Mouse (Mus musculus): ENCODE results near the gene Gfy.
A peak's percentile ranks its signal among the peaks of the same experiment; 100 is the strongest.
"Not testable (repeated sequence)": the region's sequence is repeated elsewhere in the genome, so short reads cannot be mapped to it uniquely, and the experiment has no call there.

Gene Gfy

DNA sequence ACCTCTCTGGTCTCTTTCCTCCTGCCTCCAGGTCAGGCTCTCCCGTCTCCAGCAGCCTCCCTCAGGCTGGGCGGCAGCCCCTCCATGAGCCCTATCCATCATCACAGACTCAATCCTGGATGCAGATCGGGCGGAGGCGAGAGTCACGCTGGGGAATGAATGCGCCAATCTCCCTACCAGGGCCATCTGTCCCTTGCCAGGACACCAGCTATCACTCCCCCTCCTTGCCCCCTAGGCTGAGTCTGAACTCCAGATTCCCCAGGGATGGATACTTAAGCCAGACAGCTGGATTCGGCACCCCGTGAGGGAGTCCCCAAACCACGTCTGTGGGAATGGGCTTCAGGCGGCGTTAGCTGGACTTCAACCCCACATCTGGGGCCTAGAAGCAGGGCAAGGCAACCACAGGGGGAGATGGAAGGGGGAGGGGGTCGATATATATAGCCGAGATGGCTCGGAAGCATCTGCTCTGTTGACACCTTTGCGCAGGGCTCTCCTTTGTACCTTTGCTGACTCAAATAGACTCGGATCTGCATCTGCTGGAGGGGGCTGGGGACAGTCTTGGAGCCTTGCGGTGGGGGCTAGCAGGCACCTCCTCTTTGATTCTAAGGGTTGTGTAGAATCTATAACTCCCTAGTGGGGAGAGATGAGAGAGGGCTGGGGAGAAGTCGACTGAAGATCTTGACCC, 11.5 kb downstream of the Gfy start:
- no peak for DNase-seq (ENCODE audit: low read depth)

DNA sequence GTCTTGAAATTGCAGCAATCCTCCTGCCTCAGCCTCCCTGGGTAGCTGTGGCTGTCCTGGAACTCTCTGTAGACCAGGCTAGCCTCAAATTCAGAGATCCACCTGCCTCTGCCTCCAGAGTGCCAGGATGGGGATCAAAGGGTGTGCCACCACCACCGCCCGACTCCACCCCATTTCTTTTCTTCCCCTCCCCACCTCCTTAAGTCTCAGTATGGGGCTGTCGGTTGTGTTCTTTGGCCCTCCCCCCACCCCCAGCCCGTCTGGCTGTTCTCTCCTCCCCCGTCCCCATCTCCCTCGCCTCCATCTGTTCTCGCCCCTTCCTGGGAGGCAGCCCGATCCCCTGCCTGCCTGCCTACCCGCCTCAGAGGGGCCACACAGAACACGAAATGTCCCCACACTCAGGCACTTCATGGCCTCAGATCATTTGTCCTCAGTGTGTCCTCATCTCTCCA, 12.4 kb downstream of the Gfy start:
- DNase-seq (ENCODE audit: low read depth) = no peak

DNA sequence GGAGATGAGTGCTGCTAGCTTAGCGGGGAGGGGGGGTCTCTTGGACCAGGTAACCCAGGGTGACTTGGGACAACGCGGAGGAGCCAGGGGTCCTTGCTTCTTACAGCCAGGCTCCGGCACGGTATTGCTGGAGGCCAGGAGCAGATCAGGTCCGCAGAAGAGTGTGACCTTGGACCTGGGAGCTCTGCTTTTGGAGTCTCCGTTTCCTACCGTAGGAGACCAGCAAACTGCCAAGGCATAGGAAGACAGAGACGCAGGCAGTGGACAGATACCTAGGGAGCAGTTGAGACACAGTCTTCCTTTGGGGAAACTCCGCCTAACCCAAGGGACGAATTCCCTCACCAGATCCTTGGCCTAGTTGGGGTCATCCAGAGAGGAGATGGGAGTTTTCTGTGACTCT, 13.7 kb downstream of the Gfy start:
- no peak for DNase-seq (ENCODE audit: low read depth)

DNA sequence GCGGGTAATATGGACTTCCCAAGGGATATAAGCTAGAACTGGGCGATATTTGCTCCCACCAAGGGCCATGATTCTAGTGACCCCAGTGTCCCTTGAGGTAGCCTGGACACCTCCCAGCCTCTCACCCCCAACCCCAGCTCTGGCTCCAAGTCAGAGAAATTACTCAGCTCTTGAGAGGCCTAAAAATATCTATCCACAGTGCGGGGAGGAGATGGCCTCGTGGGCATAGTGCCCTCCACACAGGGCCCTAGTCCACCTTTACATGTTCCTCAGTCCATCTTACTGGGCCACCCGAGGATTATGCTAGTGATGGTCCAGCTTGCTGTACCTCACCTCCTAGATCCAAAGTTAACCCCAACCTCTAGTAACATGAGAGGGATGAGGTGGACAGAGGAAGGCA, 14.5 kb downstream of the Gfy start:
- DNase-seq (ENCODE audit: low read depth) = no peak

DNA sequence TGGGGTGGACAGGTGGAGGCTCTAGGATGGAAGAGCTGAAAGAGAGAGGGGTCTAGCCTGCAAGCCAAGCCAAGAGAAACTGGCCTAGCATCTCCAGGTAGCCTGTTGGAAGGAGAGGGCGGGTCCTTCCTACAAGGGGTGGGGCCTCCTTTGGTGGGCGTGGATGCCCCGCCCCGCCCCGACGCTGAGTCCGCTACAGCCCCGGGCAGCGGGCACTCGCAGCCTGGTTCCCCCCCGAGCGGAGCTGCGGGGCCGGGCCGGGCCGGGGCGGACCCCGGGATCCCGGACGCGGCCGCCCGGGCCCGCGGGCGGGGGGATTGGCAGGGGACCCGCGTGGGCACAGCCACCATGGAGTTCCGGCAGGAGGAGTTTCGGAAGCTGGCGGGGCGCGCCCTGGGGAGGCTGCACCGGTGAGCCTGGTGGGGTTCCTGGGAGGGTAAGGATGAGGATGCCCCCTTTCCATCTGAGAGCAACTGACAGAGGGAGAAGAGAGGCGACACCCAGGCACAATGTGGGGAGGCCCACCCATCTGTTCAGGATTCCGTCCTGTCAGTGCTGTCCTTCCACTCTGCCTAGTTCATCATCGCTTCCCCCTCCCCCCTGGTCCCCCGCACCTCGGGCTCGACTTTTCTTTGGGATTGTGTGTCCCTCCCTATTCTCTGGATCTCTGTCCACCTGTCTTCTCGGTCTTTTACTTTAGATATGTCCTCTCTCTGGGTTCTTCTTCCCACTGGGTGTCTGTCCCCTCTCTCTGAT, 15.5 kb downstream of the Gfy start, which contains the start of gene Slc17a7:
Gene Slc17a7, plus strand, starts transcription at position 215 of the 756 bp plus-strand sequence.
- no peak for DNase-seq (ENCODE audit: low read depth)

DNA sequence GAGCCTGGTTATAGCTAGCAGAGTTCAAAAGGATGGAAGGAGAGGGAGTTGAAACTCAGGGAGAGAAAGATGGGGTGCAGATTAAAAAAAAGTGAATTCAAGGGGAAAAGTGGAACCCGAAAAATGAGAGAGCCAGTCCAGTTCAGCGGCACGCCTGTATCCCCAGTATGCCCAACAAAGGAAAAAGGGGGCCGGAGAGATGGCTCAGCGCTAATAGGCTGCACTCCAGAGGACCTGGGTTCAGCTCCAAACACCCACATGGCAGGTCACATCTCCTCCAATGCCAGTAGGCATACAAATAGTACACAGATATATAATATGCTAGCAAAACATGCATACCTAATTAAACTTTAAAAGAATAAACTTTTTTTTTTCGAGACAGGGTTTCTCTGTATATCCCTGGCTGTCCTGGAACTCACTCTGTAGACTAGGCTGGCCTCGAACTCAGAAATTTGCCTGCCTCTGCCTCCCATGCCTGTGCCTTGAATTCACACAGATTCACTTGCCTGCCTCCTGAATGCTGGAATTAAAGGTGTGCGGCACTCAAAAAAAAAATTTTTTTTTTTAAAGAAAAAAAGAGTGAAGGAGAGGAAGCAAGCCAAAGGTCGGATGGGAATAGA, 16.3 kb downstream of the Gfy start:
- no peak for DNase-seq (ENCODE audit: low read depth)

DNA sequence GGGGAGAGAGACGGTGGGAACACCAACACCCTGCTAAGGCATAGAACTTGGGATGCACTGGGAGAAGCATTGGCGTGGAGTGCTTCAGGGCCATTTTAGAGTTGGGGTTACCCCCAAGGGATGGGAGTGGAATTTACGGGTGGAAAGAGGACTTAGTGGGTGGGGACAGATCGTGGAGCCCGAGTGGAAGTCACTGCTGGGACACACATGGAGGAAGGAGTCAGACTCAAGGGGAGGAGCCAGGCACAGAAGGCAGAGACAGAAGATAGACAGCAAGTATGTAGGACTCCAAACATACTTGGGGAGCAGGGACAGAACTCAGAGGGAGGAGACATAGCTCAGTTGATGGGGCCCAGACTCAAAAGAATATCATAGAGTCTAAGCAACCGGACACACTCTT, 16.8 kb downstream of the Gfy start:
- DNase-seq (ENCODE audit: low read depth) = no peak

DNA sequence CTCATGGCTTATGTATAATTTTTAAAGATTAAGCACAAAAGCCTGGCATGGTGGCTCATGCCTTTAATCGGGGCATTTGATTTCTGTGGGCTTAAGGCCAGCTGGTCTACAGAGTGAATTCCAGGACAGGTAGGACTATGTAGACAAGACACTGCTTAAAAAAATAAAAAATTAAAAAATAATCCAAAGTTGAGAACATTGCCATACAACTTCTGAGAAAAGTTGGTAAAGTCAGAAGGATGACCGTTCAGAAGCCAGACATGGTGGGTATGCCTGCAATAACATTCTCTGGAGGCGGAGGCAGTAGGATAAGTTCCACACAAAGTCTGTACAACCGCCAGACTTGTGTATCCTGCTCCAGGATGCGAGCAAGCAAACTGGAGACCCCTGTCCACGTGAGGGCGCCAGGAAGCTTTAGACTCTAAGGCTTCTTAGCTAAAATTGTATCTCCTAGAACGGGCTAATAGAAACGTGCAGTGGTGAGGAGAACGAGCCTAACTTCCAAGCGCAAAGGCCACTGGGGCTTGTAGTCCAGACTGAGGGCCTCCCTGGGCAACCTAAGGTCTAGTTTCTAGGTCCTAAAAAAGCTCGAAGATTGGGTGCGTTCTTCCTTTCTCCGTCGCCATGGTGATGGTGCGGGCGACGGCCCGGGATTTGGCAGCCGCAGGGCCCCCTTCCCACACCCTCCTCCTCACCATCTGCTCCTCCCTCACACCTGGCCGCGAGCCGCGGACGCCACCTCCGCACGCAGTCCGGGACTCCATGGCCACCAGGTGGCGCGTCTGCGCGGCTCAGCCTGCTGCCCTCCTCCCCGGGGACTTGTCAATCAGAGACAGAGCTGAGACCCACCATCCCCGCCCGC, 17.5 kb downstream of the Gfy start:
- DNase-seq (ENCODE audit: low read depth) = peak; percentile 78

DNA sequence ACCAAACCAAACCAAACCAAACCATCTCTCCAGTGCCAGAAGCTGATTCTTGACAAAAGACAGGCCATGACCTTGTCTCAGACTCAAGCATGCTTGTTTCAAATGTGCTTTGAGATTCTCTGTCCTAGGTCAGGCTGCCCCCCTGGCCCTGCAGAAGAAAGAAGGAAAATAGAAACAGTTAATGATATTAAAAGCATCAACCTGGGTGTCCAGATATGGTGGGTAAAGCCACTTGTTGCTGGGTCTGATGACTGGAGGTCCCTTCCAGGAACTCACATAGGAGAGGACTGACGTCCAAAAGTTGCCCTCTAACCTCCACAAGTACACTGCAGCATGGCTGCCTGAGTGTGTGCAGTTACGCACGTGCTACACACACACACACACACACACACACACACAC, 18.5 kb downstream of the Gfy start:
- DNase-seq (ENCODE audit: low read depth) = no peak

DNA sequence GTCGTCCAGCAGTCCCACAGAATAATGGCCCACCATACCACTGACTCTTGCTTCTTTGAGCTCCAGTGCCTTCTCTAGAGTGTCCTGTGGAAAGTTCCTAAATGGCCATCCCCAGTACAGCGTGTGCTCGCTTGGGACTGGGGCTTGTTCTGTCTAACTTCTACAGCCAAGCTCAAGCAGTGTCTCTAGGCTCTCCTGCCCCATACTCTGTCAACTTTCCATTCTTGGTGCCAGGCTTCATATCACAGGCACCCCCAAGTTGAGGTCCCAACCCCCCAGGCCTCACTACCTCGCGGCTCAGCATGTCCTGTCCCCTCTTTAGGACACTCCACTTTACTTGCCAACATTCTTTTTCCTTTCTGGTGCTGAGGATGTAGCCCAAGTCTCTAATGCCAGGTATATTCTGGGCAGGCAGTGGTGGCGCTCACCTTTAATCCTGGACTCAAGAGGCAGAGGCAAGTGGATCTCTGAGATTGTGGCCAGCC, 19.0 kb downstream of the Gfy start:
- DNase-seq (ENCODE audit: low read depth) = no peak

DNA sequence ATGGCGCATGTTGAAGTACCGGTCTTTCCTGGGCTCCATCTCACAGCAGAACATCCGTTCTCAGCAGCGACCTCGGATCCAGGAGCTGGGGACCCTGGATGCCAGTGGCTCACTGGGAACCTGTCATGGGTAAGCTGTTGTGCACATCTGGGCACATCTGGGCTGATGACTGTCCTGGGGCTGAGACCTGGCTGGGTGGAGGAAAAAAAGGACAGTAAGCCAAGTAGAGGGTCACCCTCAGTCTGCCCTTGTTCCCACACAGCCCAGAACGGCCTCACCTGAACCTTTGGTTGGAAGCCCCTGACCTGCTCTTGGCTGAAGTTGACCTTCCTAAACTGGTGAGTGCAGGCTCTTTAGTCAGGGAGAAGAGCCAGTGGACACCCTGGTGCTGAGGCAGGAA, 20.4 kb downstream of the Gfy start:
- no peak for DNase-seq (ENCODE audit: low read depth)

DNA sequence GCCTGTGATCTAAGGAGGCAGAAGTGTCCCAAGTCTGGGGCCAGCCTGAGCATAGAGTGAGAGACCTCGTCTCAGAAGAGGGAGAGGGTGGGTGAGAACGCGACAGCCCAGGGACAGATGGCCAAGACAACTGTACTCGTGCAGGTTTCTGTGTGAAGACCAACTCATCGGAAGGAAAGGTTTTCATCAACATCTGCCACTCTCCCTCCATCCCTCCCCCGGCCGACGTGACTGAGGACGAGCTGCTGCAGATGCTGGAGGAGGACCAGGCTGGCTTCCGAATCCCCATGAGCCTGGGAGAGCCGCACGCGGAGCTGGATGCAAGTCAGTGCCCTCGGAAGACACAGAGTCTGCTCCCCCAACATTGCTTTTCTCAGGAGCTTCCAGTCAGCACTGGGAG, 21.9 kb downstream of the Gfy start:
- DNase-seq (ENCODE audit: low read depth) = no peak

DNA sequence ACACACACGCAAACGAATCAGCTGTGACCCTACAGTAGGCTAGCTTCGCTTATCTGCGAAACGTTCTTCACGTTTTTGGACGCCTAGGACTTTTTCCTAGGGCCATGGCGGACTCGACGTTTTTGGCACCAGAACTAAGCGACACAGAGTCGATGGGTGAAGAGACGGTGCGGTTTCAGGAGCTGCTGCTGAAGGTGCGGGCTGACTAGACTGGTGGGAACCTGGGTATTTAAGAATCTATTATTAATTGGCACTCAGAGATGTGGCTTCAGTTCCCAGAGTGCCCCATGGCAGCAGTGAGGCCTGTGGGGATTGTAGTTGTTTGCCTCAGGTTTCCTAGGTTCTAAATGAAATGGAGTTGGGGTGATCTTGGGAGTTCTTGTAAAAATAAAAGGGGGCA, 23.2 kb downstream of the Gfy start:
- DNase-seq (ENCODE audit: low read depth) = no peak

DNA sequence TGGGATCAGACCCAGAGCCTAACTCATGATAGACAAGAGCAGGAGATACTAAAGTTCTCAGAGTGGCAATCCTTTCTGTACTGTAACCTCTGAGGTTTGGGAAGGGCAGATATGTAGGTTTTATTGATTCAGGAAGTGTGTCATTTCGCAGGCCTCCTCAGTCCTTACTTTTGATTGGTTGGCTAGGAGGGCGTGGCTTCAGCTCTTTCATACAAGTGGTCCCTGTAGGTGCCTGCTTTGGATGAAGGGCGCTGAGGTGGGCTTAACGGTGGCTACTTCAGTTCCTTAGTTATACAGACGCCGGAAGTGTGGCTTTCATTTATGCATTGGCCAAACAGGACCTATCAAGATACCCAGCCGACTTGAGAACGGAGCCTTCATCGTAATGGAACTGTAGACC, 23.8 kb downstream of the Gfy start:
- no peak for DNase-seq (ENCODE audit: low read depth)

DNA sequence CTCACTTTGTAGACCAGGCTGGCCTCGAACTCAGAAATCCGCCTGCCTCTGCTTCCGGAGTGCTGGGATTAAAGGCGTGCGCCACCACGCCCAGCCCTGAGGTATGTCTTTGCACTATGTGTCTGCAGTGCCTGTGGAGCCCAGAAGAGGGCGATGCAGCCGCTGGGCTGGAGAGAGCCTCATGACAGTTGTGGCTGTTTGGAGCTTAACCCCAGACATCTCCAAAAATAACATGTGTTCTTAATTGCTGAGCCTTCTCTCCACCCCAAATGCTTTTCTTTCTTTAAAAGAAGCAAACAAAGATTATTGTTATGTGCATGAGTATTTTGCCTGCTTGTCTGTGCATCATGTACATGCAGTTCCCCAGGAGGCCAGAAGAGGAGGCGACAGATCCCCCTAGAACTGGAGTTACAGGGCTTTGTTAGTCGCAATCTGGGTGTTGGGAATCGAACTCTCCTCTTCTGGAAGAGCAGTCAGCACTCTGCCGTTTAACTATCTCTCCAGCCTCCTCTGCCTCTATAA, 24.3 kb downstream of the Gfy start:
- no peak for DNase-seq (ENCODE audit: low read depth)

DNA sequence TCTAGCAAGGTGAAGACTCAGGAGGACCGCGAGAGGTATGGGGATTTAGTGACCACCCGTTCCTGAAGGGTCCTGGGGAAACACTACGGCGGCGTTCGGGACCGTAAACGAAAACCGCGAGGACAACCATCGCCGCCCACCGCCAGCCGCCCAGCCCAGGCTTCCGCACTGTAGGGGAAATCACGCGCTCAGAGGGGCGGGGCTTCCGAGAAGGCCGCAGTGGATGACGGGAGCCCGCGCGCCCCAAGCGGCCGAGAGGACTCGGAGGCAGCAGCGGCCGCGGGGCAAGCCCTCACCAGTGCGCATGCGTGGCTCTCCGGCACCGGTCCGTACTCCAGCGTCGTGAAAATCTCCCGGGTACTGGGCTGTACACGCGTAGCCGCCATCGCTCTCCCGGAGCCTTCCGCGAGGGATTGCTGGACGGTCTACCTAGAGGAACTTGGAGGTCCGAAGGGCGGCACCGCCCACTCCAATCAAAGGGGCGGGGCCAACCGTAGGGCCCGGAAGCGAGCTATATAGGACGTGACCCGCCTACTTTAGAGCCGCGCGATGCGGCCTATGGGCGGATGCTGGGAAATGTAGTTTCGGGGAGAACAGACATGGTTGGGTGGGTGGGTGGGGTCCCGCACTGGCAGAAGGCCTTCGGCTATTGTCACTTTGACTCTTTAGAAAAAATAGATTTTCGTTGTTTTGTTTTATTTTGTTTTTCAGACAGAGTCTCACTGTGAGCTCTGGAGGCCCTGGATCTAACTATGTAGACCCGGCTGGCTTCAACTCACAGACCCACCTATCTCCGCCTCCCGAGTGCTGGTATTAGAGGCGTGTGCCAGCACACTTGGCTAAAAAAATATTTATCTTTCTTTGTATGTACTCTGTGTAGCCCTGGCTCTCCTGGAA, 25.0 kb downstream of the Gfy start, which contains the start of the genes Pih1d1 and Aldh16a1:
Gene Pih1d1, plus strand, starts transcription at position 208 of the 897 bp plus-strand sequence.
Gene Aldh16a1, minus strand, starts transcription at position 489 of the 897 bp plus-strand sequence.
- DNase-seq (ENCODE audit: low read depth) = peak; percentile 83

DNA sequence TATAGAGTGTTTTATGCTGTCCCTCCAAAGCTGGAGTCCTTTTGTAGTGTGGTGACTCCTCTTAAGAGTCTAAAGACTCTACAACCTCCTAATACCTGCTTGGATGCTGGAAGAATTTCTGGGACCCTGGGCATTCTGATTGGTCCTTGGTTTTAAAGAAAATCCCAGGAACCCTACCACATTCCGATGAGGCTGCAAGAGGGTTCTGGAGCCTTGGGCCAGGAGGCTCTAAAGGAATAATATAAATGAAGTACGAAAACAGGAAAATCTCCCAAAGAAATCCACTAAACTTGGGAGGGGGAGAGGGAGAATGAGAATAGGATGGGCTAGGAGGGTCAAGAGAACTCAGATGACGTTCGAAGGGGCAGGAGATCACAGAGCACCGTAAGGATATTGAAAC, 25.8 kb downstream of the Gfy start:
- no peak for DNase-seq (ENCODE audit: low read depth)

DNA sequence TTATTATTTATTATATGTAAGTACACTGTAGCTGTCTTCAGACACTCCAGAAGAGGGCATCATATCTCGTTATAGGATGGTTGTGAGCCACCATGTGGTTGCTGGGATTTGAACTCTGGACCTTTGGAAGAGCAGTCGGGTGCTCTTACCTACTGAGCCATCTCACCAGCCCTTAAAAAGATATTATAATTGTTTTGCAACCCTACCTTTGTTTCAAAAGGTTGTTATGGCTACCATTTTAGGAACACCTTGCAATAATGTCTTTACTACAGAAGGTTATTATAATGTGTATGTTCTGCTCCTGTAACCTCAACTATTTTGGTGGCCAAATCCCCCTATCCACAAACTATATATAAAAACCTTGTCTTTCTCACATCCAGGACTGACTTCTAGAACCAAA, 26.3 kb downstream of the Gfy start:
- not testable (repeated sequence) for DNase-seq (ENCODE audit: low read depth)

DNA sequence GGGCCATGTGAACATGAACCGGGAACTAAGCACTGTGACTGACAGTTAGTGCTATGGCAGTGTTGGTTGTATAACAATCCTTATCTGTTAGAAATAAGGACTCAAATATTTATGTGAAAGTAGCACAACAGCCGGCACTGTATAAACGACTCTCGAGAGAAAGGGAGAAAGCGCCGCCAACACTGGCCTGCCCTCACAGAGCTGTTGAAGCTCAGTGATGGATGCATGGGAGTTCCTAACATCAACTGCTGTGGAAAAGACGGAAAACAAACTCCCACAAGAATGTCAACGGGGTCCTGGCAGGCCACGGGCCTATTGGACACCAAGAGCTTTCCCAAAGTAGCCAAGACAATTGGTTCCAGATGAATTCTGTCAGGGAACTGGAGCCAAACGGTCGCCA, 28.1 kb downstream of the Gfy start:
- peak; percentile 74 for DNase-seq (ENCODE audit: low read depth)

DNA sequence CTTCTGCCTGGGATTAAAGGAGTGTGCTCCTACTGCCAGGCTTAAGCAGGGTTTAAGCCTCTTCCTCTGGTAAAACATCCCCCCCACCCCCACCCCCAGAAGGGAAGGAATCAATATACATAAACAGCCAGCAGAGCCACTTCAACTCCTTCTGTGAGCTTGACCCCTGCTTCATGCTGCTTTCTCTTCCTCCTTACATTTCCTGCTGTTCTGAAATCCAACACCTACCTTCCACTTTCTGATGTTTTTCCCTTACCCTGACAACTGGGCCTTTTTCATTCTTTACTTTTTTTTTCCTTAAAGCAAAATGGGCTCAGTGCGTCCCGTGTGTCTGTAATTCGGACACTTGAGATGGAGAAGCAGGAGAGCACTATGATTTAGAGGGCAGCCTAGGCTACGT, 29.0 kb downstream of the Gfy start:
- DNase-seq (ENCODE audit: low read depth) = no peak

DNA sequence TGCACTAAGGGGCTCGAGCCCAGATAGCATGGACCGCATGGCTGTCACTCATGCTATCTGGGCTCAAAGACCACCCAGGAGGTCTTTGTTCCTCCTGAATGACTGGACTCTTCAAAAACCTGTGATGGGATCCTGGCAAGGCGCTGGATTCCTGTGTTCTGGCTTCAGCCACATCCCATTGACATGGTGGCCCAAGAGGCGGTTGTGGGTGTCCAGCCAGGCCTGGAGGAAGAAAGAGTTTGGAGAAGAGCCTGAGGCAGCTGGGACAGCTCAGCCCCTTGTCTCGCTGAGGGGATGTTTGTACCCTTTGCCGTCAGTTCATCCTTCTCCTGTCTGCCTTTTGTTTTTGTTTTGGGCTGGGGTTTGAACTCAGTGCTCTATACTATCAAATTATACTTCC, 29.8 kb downstream of the Gfy start:
- DNase-seq (ENCODE audit: low read depth) = no peak
